ENCODE assay signal across 9 mouse cellular contexts in genomic region chr10:75944066-75944772, GRCm38 (mm10). TPM values are rescaled to one million over a fixed set of nuclear protein-coding genes. Genes with fewer than 3 reads are reported as not detected.
DNase-seq lines count a peak whose midpoint lies in the region; ATAC-seq and TF ChIP-seq lines count a peak whose summit lies in the region.
"Had no signal": no experiment of that assay in that cellular context is flagged by ENCODE, and none has a peak within 500 bp of the region (broad histone marks: within the 10 kb centered on the region; RNA-seq: fewer than 3 reads in every experiment).

No protein-coding gene starts in this region.

- H3K4me3 ChIP-seq in liver, adult 2 months (ENCODE audit: insufficient read depth, low read depth, low read length), result no peak overlapping the region
- H3K4me3 ChIP-seq in liver, embryonic 12.5 days, result no peak overlapping the region
- H3K4me3 ChIP-seq in hindbrain, embryonic 13.5 days, result no peak overlapping the region
- no peak overlapping the region for H3K4me3 ChIP-seq in neural tube, embryonic 12.5 days

- TF ChIP-seq CTCF in liver, adult 2 months (IDR thresholded peaks at IDR 0.05; ENCODE audit: low read depth, low read length), result no peak

- no peak for ATAC-seq in liver, embryonic 12.5 days
- no peak for ATAC-seq in hindbrain, embryonic 13.5 days (ENCODE audit: low FRiP score)
- ATAC-seq in neural tube, embryonic 12.5 days (ENCODE audit: low FRiP score, low read depth), result peak; percentile 73
- no peak for ATAC-seq in monocyte, adult 5-6 weeks (replicated peaks; ENCODE audit: insufficient number of reproducible peaks, low FRiP score, low TSS enrichment, poor library complexity, severe bottlenecking)

- no peaks in the 10 kb centered on the region for H3K27me3 ChIP-seq in liver, adult 2 months (ENCODE audit: control insufficient read depth, insufficient read depth, low read length)
- peaks cover 29% of the 10 kb centered on the region for H3K27me3 ChIP-seq in liver, embryonic 12.5 days (replicated peaks)
- H3K27me3 ChIP-seq in hindbrain, embryonic 13.5 days, result peaks cover 16% of the 10 kb centered on the region
- 0 out of 2 replicates have a peak, but pooled peaks cover 1% of the 10 kb centered on the region for H3K27me3 ChIP-seq in neural tube, embryonic 12.5 days (replicated peaks)

- peak; percentile 49 to 86 for DNase-seq in adrenal gland, adult (ENCODE audit: inconsistent age in 2 of 2, low spot score in 1 of 2)
- DNase-seq in adrenal gland, postnatal 4 days (ENCODE audit: low spot score in 2 of 2), result no peak
- peak; percentile 87 for DNase-seq in liver, adult 2 months (ENCODE audit: extremely low read depth, low read depth, low spot score)
- DNase-seq in spleen, postnatal 10 days (ENCODE audit: low spot score in 2 of 2), result no peak

- H3K4me2 ChIP-seq in liver, embryonic 12.5 days, result no peak overlapping the region
- 0 out of 2 replicates have a peak overlapping the region, but pooled peaks have one; percentile 1 for H3K4me2 ChIP-seq in hindbrain, embryonic 13.5 days
- H3K4me2 ChIP-seq in neural tube, embryonic 12.5 days (replicated peaks), result no peak overlapping the region

- 19% methylated on average over 11 of the region's 11 CpGs for WGBS in liver, adult 2 months
- WGBS in liver, embryonic 12.5 days (ENCODE audit: insufficient replicate concordance), result 56% methylated on average over 11 of the region's 11 CpGs
- 12% methylated on average over 11 of the region's 11 CpGs for WGBS in hindbrain, embryonic 13.5 days
- 17% methylated on average over 11 of the region's 11 CpGs for WGBS in neural tube, embryonic 12.5 days

- H3K9ac ChIP-seq in liver, adult 2 months (ENCODE audit: low read depth, low read length), result no peak overlapping the region
- no peak overlapping the region for H3K9ac ChIP-seq in liver, embryonic 12.5 days
- H3K9ac ChIP-seq in hindbrain, embryonic 13.5 days, result no peak overlapping the region
- no peak overlapping the region for H3K9ac ChIP-seq in neural tube, embryonic 12.5 days
- H3K9ac ChIP-seq: liver, embryonic 14.5 days had no signal

- no peak for TF ChIP-seq POLR2A in liver, adult 2 months (IDR thresholded peaks at IDR 0.05; ENCODE audit: extremely low read depth, insufficient read depth, low read length)

- H3K79me2 ChIP-seq in liver, adult 2 months (ENCODE audit: control insufficient read depth, insufficient read depth, low read length), result no peaks in the 10 kb centered on the region

- H3K4me1 ChIP-seq in liver, adult 2 months (ENCODE audit: control insufficient read depth, insufficient read depth, low read length), result peaks cover 11% of the 10 kb centered on the region
- H3K4me1 ChIP-seq in liver, embryonic 12.5 days, result peaks cover 19% of the 10 kb centered on the region
- peaks cover 21% of the 10 kb centered on the region for H3K4me1 ChIP-seq in hindbrain, embryonic 13.5 days (replicated peaks)
- H3K4me1 ChIP-seq in neural tube, embryonic 12.5 days, result peaks cover 25% of the 10 kb centered on the region; the same call in 1 of the 2 replicates

- no peaks in the 10 kb centered on the region for H3K36me3 ChIP-seq in liver, adult 2 months (ENCODE audit: control insufficient read depth, insufficient read depth, low read length)
- H3K36me3 ChIP-seq in liver, embryonic 12.5 days, result no peaks in the 10 kb centered on the region
- no peaks in the 10 kb centered on the region for H3K36me3 ChIP-seq in hindbrain, embryonic 13.5 days
- no peaks in the 10 kb centered on the region for H3K36me3 ChIP-seq in neural tube, embryonic 12.5 days

- no peak overlapping the region for H3K27ac ChIP-seq in liver, adult 2 months (replicated peaks; ENCODE audit: insufficient read depth, low read depth, low read length)
- H3K27ac ChIP-seq in liver, embryonic 12.5 days, result no peak overlapping the region
- H3K27ac ChIP-seq in hindbrain, embryonic 13.5 days, result peak overlapping the region; percentile 68
- 0 out of 2 replicates have a peak overlapping the region, but pooled peaks have one; percentile 3 for H3K27ac ChIP-seq in neural tube, embryonic 12.5 days
- H3K27ac ChIP-seq: liver, embryonic 14.5 days had no signal

- no peaks in the 10 kb centered on the region for H3K9me3 ChIP-seq in liver, embryonic 12.5 days (replicated peaks)
- H3K9me3 ChIP-seq in hindbrain, embryonic 13.5 days, result no peaks in the 10 kb centered on the region
- no peaks in the 10 kb centered on the region for H3K9me3 ChIP-seq in neural tube, embryonic 12.5 days

RNA-seq across cellular contexts. Expression of gene Vpreb3, which starts 1.4 kb away (rescaled TPM):
- total RNA-seq in adrenal gland, postnatal 4 days (2021), result under 1 TPM; 0.53 to 0.71 TPM
- 0.55 and 1.3 TPM in 2 replicates for total RNA-seq in liver, adult 2 months (2014; rRNA removed)
- polyA plus RNA-seq in liver, adult 2 months (2012; rRNA removed), result 0.73 and 2.0 TPM in 2 replicates
- 0.27 and 0.98 TPM in 2 replicates for polyA plus RNA-seq in liver, embryonic 12.5 days (2016; fragmentation: Nextera tagmentation; extraction: Ambion mirVana)
- polyA plus RNA-seq in hindbrain, embryonic 13.5 days (2015; fragmentation: Nextera tagmentation; extraction: Ambion mirVana), result 0.57 and 1.2 TPM in 2 replicates
- 0.44 and 0.46 TPM in 2 replicates for polyA plus RNA-seq in neural tube, embryonic 12.5 days (2016; fragmentation: Nextera tagmentation; extraction: Ambion mirVana)
- total RNA-seq in monocyte, adult 5-6 weeks (2017), result 0.87 to 5.0 TPM (median 1.2 TPM) in 3 replicates

RNA-seq across cellular contexts. Expression of gene Gm867, which starts 3.7 kb away (rescaled TPM):
- 1 to 10 TPM in 1 of 2 experiments, under 1 TPM in 1; 0.90 to 1.8 TPM for total RNA-seq in adrenal gland, postnatal 4 days (2021)
- total RNA-seq in liver, adult 2 months (2014; rRNA removed), result 0.09 TPM in 1 of 2 replicates, not detected in the other
- polyA plus RNA-seq in liver, adult 2 months (2012; rRNA removed), result 0.11 TPM in 1 of 2 replicates, not detected in the other
- polyA plus RNA-seq in liver, embryonic 12.5 days (2016; fragmentation: Nextera tagmentation; extraction: Ambion mirVana), result 18.9 and 19.6 TPM in 2 replicates
- polyA plus RNA-seq in hindbrain, embryonic 13.5 days (2015; fragmentation: Nextera tagmentation; extraction: Ambion mirVana), result 1.7 and 2.3 TPM in 2 replicates
- polyA plus RNA-seq in neural tube, embryonic 12.5 days (2016; fragmentation: Nextera tagmentation; extraction: Ambion mirVana), result 2.4 and 2.5 TPM in 2 replicates
- total RNA-seq in monocyte, adult 5-6 weeks (2017), result 2.2 TPM in 1 of 3 replicates, not detected in the others

RNA-seq across cellular contexts. Expression of gene Mmp11, which starts 7.9 kb away (rescaled TPM):
- total RNA-seq in adrenal gland, postnatal 4 days (2021), result 10 to 100 TPM; 14.7 to 19.0 TPM
- 0.18 and 1.5 TPM in 2 replicates for total RNA-seq in liver, adult 2 months (2014; rRNA removed)
- 1.4 and 1.6 TPM in 2 replicates for polyA plus RNA-seq in liver, adult 2 months (2012; rRNA removed)
- 5.7 and 6.0 TPM in 2 replicates for polyA plus RNA-seq in liver, embryonic 12.5 days (2016; fragmentation: Nextera tagmentation; extraction: Ambion mirVana)
- polyA plus RNA-seq in hindbrain, embryonic 13.5 days (2015; fragmentation: Nextera tagmentation; extraction: Ambion mirVana), result 26.8 and 34.9 TPM in 2 replicates
- polyA plus RNA-seq in neural tube, embryonic 12.5 days (2016; fragmentation: Nextera tagmentation; extraction: Ambion mirVana), result 45.4 and 51.2 TPM in 2 replicates
- total RNA-seq in monocyte, adult 5-6 weeks (2017), result 1.1 TPM in 1 of 3 replicates, not detected in the others

RNA-seq across cellular contexts. Expression of gene Gm5134, which starts 10.1 kb away (rescaled TPM):
- total RNA-seq in adrenal gland, postnatal 4 days (2021), result under 1 TPM; 0.14 TPM
- 0.07 TPM in 1 of 2 replicates, not detected in the other for total RNA-seq in liver, adult 2 months (2014; rRNA removed)
- not detected in 2 replicates for polyA plus RNA-seq in liver, adult 2 months (2012; rRNA removed)
- polyA plus RNA-seq in liver, embryonic 12.5 days (2016; fragmentation: Nextera tagmentation; extraction: Ambion mirVana), result 0.06 and 0.07 TPM in 2 replicates
- not detected in 2 replicates for polyA plus RNA-seq in hindbrain, embryonic 13.5 days (2015; fragmentation: Nextera tagmentation; extraction: Ambion mirVana)
- polyA plus RNA-seq in neural tube, embryonic 12.5 days (2016; fragmentation: Nextera tagmentation; extraction: Ambion mirVana), result not detected in 2 replicates
- 0.10 to 0.53 TPM in 2 of 3 replicates, not detected in the other for total RNA-seq in monocyte, adult 5-6 weeks (2017)

RNA-seq across cellular contexts. Expression of gene Chchd10, which starts 11.3 kb away (rescaled TPM):
- total RNA-seq in adrenal gland, postnatal 4 days (2021), result 100 to 1,000 TPM; 310 to 396 TPM
- 657 and 788 TPM in 2 replicates for total RNA-seq in liver, adult 2 months (2014; rRNA removed)
- polyA plus RNA-seq in liver, adult 2 months (2012; rRNA removed), result 1,775 and 1,843 TPM in 2 replicates
- 101 and 103 TPM in 2 replicates for polyA plus RNA-seq in liver, embryonic 12.5 days (2016; fragmentation: Nextera tagmentation; extraction: Ambion mirVana)
- polyA plus RNA-seq in hindbrain, embryonic 13.5 days (2015; fragmentation: Nextera tagmentation; extraction: Ambion mirVana), result 37.0 and 37.8 TPM in 2 replicates
- 20.2 and 20.6 TPM in 2 replicates for polyA plus RNA-seq in neural tube, embryonic 12.5 days (2016; fragmentation: Nextera tagmentation; extraction: Ambion mirVana)
- 1.4 to 5.9 TPM (median 5.8 TPM) in 3 replicates for total RNA-seq in monocyte, adult 5-6 weeks (2017)

Comparison
In these comparisons a context has a peak if more than half of its experiments do, and no peak if none do; other contexts are left out.
1. DNase-seq: peak in adrenal gland, adult (2 of 2) and liver, adult 2 months (single experiment); none in adrenal gland, postnatal 4 days (0 of 2) and spleen, postnatal 10 days (0 of 2).
2. H3K27ac ChIP-seq: peak in hindbrain, embryonic 13.5 days (single experiment) and neural tube, embryonic 12.5 days (single experiment); none in liver, adult 2 months (single experiment) and liver, embryonic 12.5 days (single experiment).